Mouse (Mus musculus) frontal cortex, postnatal 36 days (tissue): ENCODE data around the gene Myo1e.

Source experiments
- DNase-seq, 2 experiments: peaks; one replicate each; pipeline ENCODE4 v3.0.0; 2022; ENCODE audit warnings: low spot score in 2 of 2

Myo1e gene

DNA sequence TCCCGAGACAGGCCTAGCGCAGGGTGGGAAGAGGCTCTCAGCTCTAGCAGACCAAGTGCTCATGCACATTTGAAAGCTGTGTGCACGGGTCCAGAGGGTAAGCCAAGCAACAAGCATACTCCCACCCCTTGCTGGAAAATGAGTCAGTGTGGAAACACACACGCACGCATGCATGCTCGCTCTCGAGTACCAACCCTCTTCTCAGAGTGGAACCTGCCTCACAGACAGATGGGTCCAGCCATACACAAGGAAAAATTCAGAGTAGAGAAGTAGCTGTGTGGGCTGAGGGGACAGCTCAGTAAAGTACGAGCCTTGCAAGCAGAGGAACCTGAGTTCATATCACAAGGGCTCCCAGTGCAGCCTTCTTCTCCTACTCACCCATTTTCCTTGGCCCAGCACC, 202.6 kb downstream of the Myo1e start:
- DNase-seq: no peak

DNA sequence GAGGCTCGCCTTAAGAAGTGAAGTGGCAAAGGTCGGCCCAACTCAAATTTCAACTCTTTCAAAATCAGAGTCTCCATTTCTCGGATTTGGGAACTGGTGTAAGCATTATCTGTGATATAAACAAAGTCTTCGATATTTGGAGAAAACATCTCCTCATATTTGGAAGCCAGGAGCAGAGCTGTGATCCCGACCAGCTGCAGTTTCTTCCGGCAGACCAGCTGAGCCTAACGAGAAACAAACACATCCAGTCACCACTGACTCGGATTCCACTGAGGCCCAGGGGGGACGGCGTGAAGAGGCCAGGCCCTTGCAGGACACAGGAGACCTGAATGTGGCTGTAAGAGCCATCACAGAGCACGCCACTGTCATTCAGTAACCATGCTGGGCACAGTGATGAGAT, 203.5 kb downstream of the Myo1e start:
- DNase-seq: no peak

DNA sequence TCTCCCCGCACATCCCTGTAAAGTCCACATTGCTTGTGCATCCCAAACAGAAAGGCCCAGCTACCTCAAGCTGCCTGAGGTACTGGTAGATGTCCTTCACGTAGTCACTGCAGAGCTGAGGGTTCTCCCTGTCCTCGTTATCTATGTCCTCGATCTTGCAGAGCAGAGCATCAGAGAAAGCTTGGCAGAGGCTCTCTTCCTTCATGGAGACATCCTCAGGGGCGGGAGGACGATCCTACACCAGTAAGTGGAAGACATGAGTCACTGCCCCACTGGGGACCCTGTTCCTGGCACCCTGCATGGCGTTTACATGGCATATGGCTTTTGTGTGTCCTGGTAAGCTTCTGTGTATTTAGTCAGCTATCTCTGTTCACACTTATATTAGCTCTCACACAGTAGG, 205.9 kb downstream of the Myo1e start:
- no peak for DNase-seq

DNA sequence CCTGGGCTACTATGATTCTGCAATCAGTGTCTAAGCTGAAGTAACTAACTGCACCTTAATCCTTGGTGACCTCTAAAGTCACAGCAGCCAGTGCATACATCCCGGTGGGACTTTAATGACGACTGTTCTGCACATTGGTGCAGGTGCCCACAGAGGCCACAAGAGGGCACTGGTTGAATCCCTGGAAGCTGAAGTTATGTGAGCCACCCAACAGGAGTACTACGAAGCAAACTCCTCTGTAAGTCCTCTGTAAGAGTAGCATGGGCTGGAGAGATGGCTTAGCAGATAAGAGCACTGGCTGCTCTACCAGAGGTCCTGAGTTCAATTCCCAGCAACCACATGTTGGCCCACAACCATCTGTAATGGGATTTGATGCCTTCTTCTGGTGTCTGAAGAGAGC, 209.3 kb downstream of the Myo1e start:
- DNase-seq: no peak

DNA sequence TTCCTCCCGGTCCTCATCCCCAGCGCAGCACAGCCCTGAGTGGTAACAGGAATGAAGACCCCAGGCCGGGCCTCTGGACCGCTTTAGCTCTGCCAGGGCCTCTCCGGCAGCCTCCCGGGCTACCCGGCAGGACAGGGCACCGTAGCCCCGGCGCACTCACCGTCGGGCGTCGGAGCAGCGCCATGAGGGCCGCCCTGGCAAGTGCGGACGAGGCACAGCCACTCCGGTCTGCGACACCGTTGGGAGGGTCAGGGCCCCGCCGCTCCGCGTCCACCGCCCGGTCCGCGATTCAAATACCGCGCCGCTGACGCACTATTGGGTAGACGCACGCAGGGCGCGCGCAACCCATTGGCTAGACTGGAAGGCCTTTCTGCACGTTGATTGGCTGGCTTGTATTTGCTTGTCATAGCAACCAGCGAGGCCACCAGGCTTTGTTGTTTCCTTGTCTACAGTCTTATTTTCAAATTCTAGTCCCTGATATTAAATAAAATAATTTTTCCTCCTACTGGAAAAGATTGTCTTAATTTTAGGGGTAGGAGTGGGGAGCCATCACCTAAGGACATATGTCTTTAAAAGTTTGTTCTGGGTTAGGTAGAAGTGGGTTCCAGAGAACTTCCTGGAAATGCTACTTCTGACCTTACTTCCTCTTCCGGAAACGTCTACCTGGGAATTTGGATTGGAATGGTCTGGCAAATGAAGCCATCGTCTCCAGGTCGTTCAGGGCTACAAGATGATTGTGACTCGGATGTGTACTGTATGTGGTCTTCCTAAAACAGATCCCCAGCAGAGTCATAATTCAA, 214.3 kb downstream of the Myo1e start, which contains the start of gene Ccnb2:
Ccnb2 (minus strand) TSS at position 291 of the 800 bp plus-strand sequence.
- peak; percentile 72 to 86 for DNase-seq

DNA sequence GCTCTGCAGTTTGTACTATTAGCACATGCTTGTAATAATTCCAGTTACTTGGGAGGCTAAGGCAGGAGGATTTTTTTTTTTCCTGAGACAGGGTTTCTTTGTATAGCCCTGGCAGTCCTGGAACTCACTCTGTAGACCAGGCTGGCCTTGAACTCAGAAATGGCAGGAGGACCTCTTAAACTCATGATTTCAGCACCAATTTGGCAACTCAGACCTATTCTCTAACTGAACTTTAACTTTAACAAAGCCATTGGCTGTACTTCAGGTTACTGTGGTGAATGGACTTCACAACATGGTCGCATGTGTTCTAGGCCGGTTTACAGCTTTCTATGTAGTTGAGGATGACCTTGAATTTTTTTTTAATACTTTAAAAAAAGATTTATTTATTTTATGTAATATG, 215.5 kb downstream of the Myo1e start:
- DNase-seq: no peak

DNA sequence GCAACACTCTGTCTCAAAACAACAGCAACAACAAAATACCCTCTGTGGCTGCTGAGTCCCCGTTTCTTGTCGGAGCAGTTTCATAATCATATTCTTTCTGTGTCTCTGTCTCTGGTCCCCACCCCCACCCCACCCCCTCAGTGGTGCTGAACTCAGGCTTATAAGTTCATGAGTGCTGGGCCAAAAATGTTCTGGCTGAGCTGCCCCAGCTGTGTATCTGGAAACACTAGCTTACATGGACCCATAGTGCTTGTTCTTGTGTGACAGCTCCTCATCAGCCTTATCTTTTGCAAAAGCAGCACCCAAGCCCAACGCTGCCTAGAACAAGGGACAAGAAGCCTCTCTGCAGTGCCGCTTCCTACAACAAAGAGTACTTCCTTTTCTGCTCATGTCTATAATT, 232.8 kb downstream of the Myo1e start:
- DNase-seq: no peak

DNA sequence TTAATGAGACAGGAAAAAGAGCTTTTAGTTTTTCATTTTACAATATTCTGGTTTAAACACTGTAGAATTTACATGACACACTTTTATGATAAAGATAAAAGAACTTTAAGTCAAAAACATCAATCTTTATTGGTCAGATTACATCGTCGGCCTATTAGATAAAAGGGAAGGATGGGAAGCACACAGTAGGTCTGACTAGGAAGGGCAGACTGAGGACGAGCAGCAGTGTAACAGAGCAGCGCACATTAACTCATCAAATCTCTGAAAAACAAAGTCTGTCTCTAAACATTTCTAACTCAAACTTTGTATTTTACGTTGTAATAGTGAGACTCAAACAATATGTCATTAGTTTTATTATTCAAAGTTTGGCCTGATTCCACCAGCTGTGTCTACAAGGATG, 241.9 kb downstream of the Myo1e start:
- no peak for DNase-seq
